Mouse (Mus musculus) small intestine, adult 2 months (tissue): ENCODE results near the gene Rreb1.

Experiments
- CTCF ChIP-seq: fragments of 200-500 bp; IDR thresholded peaks from 2 replicates; pipeline ENCODE4 v1.5.1; 2012; ENCODE audit warnings: low read depth, mild to moderate bottlenecking, control low read depth, inconsistent platforms, low read length, moderate library complexity, mixed read lengths; ENCODE audit not compliant: insufficient replicate concordance, insufficient read length; ENCODE audit errors: extremely low read depth
- POLR2A ChIP-seq: fragments of 200-500 bp; IDR thresholded peaks from 2 replicates; pipeline ENCODE4 v1.6.1; 2012; ENCODE audit warnings: low read depth, mild to moderate bottlenecking, control low read depth, inconsistent platforms, low read length, moderate library complexity

DNA sequence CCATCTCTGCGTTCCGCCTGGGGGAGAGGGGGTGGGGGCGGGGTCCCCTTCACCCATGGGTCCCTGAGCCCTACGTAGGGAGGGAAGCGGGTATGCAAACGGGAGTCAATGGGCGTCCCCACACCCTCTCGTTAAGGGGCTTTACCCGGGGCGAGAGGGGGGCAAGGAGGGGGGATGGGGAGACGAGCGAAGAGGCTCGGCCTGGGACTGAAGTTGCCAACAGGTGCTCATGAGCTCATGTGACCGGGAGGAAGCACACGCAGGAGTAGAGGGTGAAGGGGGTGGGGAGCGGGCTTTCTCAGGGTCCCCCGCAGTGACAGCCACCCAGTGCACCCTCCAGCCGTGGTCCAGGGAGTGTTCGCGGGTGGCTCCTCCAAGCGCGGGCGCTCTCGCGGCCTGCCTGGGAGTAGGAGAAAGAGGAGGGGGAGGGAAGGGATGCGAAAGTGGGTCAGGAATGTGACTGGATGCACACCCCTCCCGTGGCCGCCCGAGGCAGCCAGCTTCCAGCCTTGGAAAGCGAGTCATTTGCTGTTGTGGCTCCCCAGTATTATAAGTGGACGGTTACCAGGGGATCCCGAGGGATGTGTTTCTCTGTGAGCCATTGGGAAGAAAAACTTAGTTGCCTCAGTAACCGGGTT lies 513 bp downstream of the Rreb1 start:
- TF ChIP-seq POLR2A: no peak; the same call in 1 of the 2 replicates
- no peak for TF ChIP-seq CTCF
